Mouse (Mus musculus): Measurements from ENCODE around the gene Rab31. TPM values are rescaled to one million over a fixed set of nuclear protein-coding genes. Genes with fewer than 3 reads are reported as not detected.

Rab31 gene
- polyA plus RNA-seq, 1 experiment from 2014 or later, result 53.2 TPM

DNA sequence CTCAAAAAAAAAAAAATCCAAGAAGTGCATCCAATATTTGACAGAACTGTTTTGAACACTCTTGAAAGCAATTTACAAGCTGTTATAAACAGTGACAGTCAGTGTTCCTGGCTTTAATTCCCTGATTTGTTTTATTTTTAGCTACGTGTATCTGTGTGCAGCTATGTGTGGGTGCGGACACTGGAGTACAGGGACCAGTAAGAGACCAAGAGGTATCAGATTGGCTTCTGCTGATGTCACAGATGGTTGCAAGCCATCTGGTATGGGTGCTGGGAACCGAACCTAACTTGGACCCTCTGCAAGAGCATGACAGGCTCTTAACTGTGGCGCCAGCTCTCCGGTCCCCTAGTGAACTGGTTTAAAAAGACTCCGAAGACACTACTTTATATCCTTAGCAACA is 19.4 kb downstream of the Rab31 start:
- Histone ChIP-seq H3K4me3 (ENCODE audit: low read depth, low read length) (no peak overlapping the region), H3K4me2 (ENCODE audit: low read depth, severe bottlenecking) (no peak overlapping the region), H3K9me3 (ENCODE audit: control insufficient read depth, low read length) (0 out of 2 replicates have a peak, but pooled peaks cover 2% of the 10 kb centered on the region), H3K36me3 (ENCODE audit: control insufficient read depth, insufficient read depth, low read length) (no peaks in the 10 kb centered on the region), H3K27ac (replicated peaks; ENCODE audit: low read depth, low read length) (no peak overlapping the region), H3K9ac (ENCODE audit: low read length) (no peak overlapping the region), H3K4me1 (ENCODE audit: control insufficient read depth, insufficient read depth, low read length) (no peaks in the 10 kb centered on the region), H3K27me3 (ENCODE audit: control insufficient read depth, insufficient read depth, low read length) (no peaks in the 10 kb centered on the region)
- WGBS, result 94% methylated on average over 6 of the region's 6 CpGs
- DNase-seq (ENCODE audit: low spot score) (no peak), ATAC-seq (ENCODE audit: insufficient number of reproducible peaks, low FRiP score, low TSS enrichment, low read depth) (no peak)

- Histone ChIP-seq H3K27me3 (ENCODE audit: control insufficient read depth, insufficient read depth, low read length) (no peaks in the 10 kb centered on the region), H3K4me1 (ENCODE audit: control insufficient read depth, insufficient read depth, low read length) (no peaks in the 10 kb centered on the region), H3K9ac (ENCODE audit: low read length) (no peak overlapping the region), H3K27ac (replicated peaks; ENCODE audit: low read depth, low read length) (no peak overlapping the region), H3K9me3 (ENCODE audit: control insufficient read depth, low read length) (0 out of 2 replicates have a peak, but pooled peaks cover 2% of the 10 kb centered on the region), H3K4me3 (ENCODE audit: low read depth, low read length) (no peak overlapping the region), H3K36me3 (ENCODE audit: control insufficient read depth, insufficient read depth, low read length) (no peaks in the 10 kb centered on the region), H3K4me2 (ENCODE audit: low read depth, severe bottlenecking) (no peak overlapping the region)
- ATAC-seq (ENCODE audit: insufficient number of reproducible peaks, low FRiP score, low TSS enrichment, low read depth) (no peak), DNase-seq (ENCODE audit: low spot score) (peak; percentile 40)
Observed at GRCm38 (mm10) chr17:65750301-65750700, 22.3 kb downstream of the Rab31 start.

DNA sequence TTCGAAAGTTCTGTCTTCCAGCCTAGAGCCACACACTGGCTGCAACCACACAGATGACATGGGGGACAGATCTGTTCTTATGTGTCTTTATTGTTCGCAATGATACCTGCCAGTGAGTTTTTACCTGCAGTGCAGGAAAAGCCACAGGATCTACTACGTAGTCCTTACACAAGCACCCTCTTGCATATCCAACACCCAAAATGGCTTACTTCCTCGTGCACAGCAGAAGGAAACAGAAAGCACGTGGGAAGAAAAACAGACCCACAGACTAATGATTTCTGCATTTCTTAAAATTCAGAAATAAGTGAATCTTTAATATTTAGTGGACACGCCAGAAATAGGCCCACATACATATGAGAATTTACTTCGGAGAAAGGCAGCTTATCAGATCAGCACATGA is 22.7 kb downstream of the Rab31 start:
- no peak for ATAC-seq (ENCODE audit: insufficient number of reproducible peaks, low FRiP score, low TSS enrichment, low read depth)
- DNase-seq (ENCODE audit: low spot score), result no peak
- Histone ChIP-seq H3K36me3 (ENCODE audit: control insufficient read depth, insufficient read depth, low read length) (no peaks in the 10 kb centered on the region), H3K4me1 (ENCODE audit: control insufficient read depth, insufficient read depth, low read length) (no peaks in the 10 kb centered on the region), H3K4me3 (ENCODE audit: low read depth, low read length) (no peak overlapping the region), H3K9me3 (ENCODE audit: control insufficient read depth, low read length) (no peaks in the 10 kb centered on the region), H3K4me2 (ENCODE audit: low read depth, severe bottlenecking) (no peak overlapping the region), H3K9ac (ENCODE audit: low read length) (no peak overlapping the region), H3K27ac (replicated peaks; ENCODE audit: low read depth, low read length) (no peak overlapping the region), H3K27me3 (ENCODE audit: control insufficient read depth, insufficient read depth, low read length) (no peaks in the 10 kb centered on the region)
- WGBS, result 91% methylated on average over 7 of the region's 7 CpGs

DNA sequence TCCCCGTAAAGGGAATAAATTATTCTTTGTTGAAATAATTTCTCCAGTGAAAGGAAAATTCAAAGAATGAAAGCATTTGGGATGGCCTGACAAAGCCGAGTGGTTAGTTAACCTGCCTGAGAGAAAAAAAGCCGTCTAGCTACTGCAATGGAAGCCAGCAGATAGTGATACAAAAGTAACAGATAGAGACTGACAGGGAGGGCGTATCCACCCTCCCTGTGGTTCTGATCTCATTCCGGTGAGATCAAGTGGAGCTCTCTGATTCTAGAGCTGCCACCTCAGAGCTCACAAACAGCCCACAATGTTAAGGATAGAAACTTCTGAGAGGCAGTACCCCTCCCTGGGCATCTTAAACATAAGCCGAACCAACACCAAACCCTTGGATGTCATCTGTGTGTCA is 23.6 kb downstream of the Rab31 start:
- 89% methylated on average over 6 of the region's 6 CpGs for WGBS
- Histone ChIP-seq H3K36me3 (ENCODE audit: control insufficient read depth, insufficient read depth, low read length) (no peaks in the 10 kb centered on the region), H3K4me3 (ENCODE audit: low read depth, low read length) (no peak overlapping the region), H3K4me2 (ENCODE audit: low read depth, severe bottlenecking) (no peak overlapping the region), H3K9ac (ENCODE audit: low read length) (no peak overlapping the region), H3K9me3 (ENCODE audit: control insufficient read depth, low read length) (no peaks in the 10 kb centered on the region), H3K27me3 (ENCODE audit: control insufficient read depth, insufficient read depth, low read length) (no peaks in the 10 kb centered on the region), H3K4me1 (ENCODE audit: control insufficient read depth, insufficient read depth, low read length) (no peaks in the 10 kb centered on the region), H3K27ac (replicated peaks; ENCODE audit: low read depth, low read length) (no peak overlapping the region)
- ATAC-seq (ENCODE audit: insufficient number of reproducible peaks, low FRiP score, low TSS enrichment, low read depth), result no peak
- DNase-seq (ENCODE audit: low spot score), result no peak

GRCm38 (mm10) chr17:65746314-65746713 is 26.2 kb downstream of the Rab31 start:
- Histone ChIP-seq H3K9ac (ENCODE audit: low read length) (no peak overlapping the region), H3K27ac (replicated peaks; ENCODE audit: low read depth, low read length) (no peak overlapping the region), H3K36me3 (ENCODE audit: control insufficient read depth, insufficient read depth, low read length) (no peaks in the 10 kb centered on the region), H3K9me3 (ENCODE audit: control insufficient read depth, low read length) (no peaks in the 10 kb centered on the region), H3K4me2 (ENCODE audit: low read depth, severe bottlenecking) (no peak overlapping the region), H3K4me1 (ENCODE audit: control insufficient read depth, insufficient read depth, low read length) (peaks cover 2% of the 10 kb centered on the region; the same call in 1 of the 2 replicates), H3K4me3 (ENCODE audit: low read depth, low read length) (no peak overlapping the region), H3K27me3 (ENCODE audit: control insufficient read depth, insufficient read depth, low read length) (no peaks in the 10 kb centered on the region)
- WGBS, result 83% methylated on average over 6 of the region's 6 CpGs
- DNase-seq (ENCODE audit: low spot score), result no peak
- no peak for ATAC-seq (ENCODE audit: insufficient number of reproducible peaks, low FRiP score, low TSS enrichment, low read depth)

DNA sequence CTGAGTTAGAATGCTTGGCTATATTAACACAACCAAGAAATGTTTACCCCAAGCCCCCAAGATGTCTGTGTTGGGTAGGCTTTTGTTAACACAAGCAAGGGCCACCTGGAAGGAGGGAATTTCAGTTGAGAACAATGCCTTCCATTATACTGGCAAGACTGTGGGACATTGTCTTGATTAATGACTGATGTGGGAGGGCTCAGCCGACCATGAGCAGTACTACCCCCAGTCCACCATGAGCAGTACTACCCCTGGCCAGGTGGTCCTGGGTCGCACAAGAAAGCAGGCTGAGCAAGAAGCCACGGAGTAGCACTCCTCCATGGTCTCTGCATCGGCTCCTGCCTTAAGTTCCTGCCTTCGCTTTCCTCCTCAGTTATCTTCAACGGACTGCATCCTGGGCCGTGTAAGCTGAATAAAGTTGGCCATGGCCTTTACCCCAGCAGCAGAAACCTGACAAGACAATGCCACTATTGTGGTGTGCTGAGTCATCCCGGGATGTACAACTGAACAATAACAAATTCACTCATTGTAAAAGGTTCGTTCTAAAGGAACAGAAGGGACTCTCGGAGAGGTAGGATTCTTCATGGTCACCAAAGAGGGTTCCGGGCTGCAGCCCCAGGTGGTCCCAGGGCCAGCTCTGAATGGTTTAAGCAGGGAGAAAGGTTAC is 28.8 kb downstream of the Rab31 start:
- no peaks in the 10 kb centered on the region for H3K36me3 ChIP-seq (ENCODE audit: control insufficient read depth, insufficient read depth, low read length)
- DNase-seq (ENCODE audit: low spot score), result peak; percentile 32
- H3K4me3 ChIP-seq (ENCODE audit: low read depth, low read length), result no peak overlapping the region
- H3K4me1 ChIP-seq (ENCODE audit: control insufficient read depth, insufficient read depth, low read length), result peaks cover 2% of the 10 kb centered on the region; the same call in 1 of the 2 replicates
- no peak overlapping the region for H3K27ac ChIP-seq (replicated peaks; ENCODE audit: low read depth, low read length)
- H3K4me2 ChIP-seq (ENCODE audit: low read depth, severe bottlenecking), result no peak overlapping the region
- 82% methylated on average over 11 of the region's 11 CpGs for WGBS
- H3K27me3 ChIP-seq (ENCODE audit: control insufficient read depth, insufficient read depth, low read length), result no peaks in the 10 kb centered on the region
- no peak for ATAC-seq (ENCODE audit: insufficient number of reproducible peaks, low FRiP score, low TSS enrichment, low read depth)
- no peaks in the 10 kb centered on the region for H3K9me3 ChIP-seq (ENCODE audit: control insufficient read depth, low read length)
- no peak overlapping the region for H3K9ac ChIP-seq (ENCODE audit: low read length)

DNA sequence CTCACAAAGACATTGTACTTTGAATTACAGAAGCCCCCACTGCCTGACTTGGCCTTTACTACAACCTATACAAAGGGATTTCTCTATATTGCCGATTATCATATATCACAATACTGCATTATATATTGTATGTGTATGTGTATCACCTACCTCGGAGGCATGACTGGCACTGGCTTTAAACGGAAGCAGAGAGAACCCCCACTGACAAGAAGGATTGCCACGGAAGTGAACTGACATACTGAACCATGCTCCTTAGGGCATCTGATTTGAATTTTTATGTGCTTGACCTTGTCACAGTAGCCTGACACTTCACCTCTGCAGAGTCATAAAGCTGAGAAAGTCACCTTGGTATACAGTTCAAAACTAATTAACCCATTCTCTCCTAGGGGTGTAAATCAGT is 29.6 kb downstream of the Rab31 start:
- Histone ChIP-seq H3K4me3 (ENCODE audit: low read depth, low read length) (no peak overlapping the region), H3K9ac (ENCODE audit: low read length) (no peak overlapping the region), H3K4me2 (ENCODE audit: low read depth, severe bottlenecking) (no peak overlapping the region), H3K36me3 (ENCODE audit: control insufficient read depth, insufficient read depth, low read length) (no peaks in the 10 kb centered on the region), H3K4me1 (ENCODE audit: control insufficient read depth, insufficient read depth, low read length) (peaks cover 2% of the 10 kb centered on the region; the same call in 1 of the 2 replicates), H3K27ac (replicated peaks; ENCODE audit: low read depth, low read length) (no peak overlapping the region), H3K9me3 (ENCODE audit: control insufficient read depth, low read length) (no peaks in the 10 kb centered on the region), H3K27me3 (ENCODE audit: control insufficient read depth, insufficient read depth, low read length) (no peaks in the 10 kb centered on the region)
- ATAC-seq (ENCODE audit: insufficient number of reproducible peaks, low FRiP score, low TSS enrichment, low read depth) (no peak), DNase-seq (ENCODE audit: low spot score) (no peak)
- WGBS, result 49% methylated on average over 4 of the region's 4 CpGs

DNA sequence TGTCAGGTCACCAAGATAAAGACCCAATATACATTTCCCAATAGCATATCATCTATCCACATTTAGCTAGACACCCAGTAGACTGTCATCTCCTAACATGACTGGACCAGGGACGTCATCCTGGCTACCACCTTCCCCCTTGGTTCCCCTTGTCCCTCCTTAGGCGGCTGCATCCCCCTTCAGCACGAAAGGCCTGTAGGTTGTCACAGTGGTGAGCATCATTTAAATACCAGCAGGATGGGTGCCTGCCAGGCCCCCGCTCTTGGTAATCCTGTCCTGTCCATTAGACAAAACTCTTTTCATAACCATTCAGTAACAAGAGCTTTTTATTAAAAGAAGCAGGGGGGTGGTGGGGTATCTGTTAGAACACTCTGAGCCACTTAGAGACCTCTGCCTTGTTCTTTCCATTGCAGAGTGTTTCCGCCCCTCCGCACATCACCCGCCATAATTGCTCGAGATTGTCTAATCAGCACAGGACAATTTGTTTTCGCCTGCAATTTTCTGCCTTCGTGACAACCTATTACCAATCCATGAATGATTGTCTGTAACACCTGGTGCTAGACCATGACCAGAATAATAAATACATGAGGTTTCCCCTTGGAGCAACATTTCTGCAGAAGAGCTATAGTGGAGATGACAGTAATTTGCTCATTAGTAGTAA is 30.2 kb downstream of the Rab31 start:
- Histone ChIP-seq H3K9ac (ENCODE audit: low read length) (no peak overlapping the region), H3K36me3 (ENCODE audit: control insufficient read depth, insufficient read depth, low read length) (no peaks in the 10 kb centered on the region), H3K27ac (replicated peaks; ENCODE audit: low read depth, low read length) (no peak overlapping the region), H3K9me3 (ENCODE audit: control insufficient read depth, low read length) (no peaks in the 10 kb centered on the region), H3K27me3 (ENCODE audit: control insufficient read depth, insufficient read depth, low read length) (no peaks in the 10 kb centered on the region), H3K4me2 (ENCODE audit: low read depth, severe bottlenecking) (no peak overlapping the region), H3K4me1 (ENCODE audit: control insufficient read depth, insufficient read depth, low read length) (peaks cover 2% of the 10 kb centered on the region; the same call in 1 of the 2 replicates), H3K4me3 (ENCODE audit: low read depth, low read length) (no peak overlapping the region)
- WGBS, result 81% methylated on average over 10 of the region's 10 CpGs
- no peak for DNase-seq (ENCODE audit: low spot score)
- ATAC-seq (ENCODE audit: insufficient number of reproducible peaks, low FRiP score, low TSS enrichment, low read depth), result no peak
